Comparison of ENCODE assay signal across 10 mouse cellular contexts in genomic region chr6:124858561-124859318, GRCm38 (mm10). TPM values are rescaled to one million over a fixed set of nuclear protein-coding genes. Genes with fewer than 3 reads are reported as not detected.
DNase-seq lines count a peak whose midpoint lies in the region; ATAC-seq and TF ChIP-seq lines count a peak whose summit lies in the region.
"Had no signal": no experiment of that assay in that cellular context is flagged by ENCODE, and none has a peak within 500 bp of the region (broad histone marks: within the 10 kb centered on the region; RNA-seq: fewer than 3 reads in every experiment).

No protein-coding gene starts in this region.

- peak overlapping the region; percentile 84 for H3K4me2 ChIP-seq in kidney, embryonic 15.5 days
- 0 out of 2 replicates have a peak overlapping the region, but pooled peaks have one; percentile 78 for H3K4me2 ChIP-seq in forebrain, embryonic 14.5 days (ENCODE audit: low read length)
- H3K4me2 ChIP-seq in midbrain, embryonic 12.5 days (replicated peaks) = peak overlapping the region; percentile 85; the same call in 1 of the 2 replicates

- 0 out of 2 replicates have a peak overlapping the region, but pooled peaks have one; percentile 73 for H3K4me3 ChIP-seq in kidney, embryonic 15.5 days (replicated peaks)
- no peak overlapping the region for H3K4me3 ChIP-seq in forebrain, embryonic 14.5 days (ENCODE audit: low read depth, low read length)
- no peak overlapping the region for H3K4me3 ChIP-seq in midbrain, embryonic 12.5 days
- no peak overlapping the region for H3K4me3 ChIP-seq in left cerebral cortex, adult 2 months

- no peaks in the 10 kb centered on the region for H3K9me3 ChIP-seq in kidney, embryonic 15.5 days (replicated peaks)
- H3K9me3 ChIP-seq in forebrain, embryonic 14.5 days (replicated peaks; ENCODE audit: control insufficient read depth, low read length) = no peaks in the 10 kb centered on the region
- no peaks in the 10 kb centered on the region for H3K9me3 ChIP-seq in midbrain, embryonic 12.5 days

- peaks cover 17% of the 10 kb centered on the region for H3K27me3 ChIP-seq in kidney, embryonic 15.5 days
- H3K27me3 ChIP-seq in forebrain, embryonic 14.5 days (replicated peaks; ENCODE audit: control insufficient read depth, insufficient read depth, low read length) = no peaks in the 10 kb centered on the region
- peaks cover 25% of the 10 kb centered on the region for H3K27me3 ChIP-seq in midbrain, embryonic 12.5 days

- 77% methylated on average over 27 of the region's 28 CpGs for WGBS in kidney, embryonic 15.5 days
- 79% methylated on average over 28 of the region's 28 CpGs for WGBS in forebrain, embryonic 14.5 days
- 81% methylated on average over 28 of the region's 28 CpGs for WGBS in midbrain, embryonic 12.5 days

- no peak for TF ChIP-seq CTCF in left cerebral cortex, adult 2 months (IDR thresholded peaks at IDR 0.05)

- ATAC-seq in cerebellum, adult (ENCODE audit: insufficient number of reproducible peaks, low FRiP score, low TSS enrichment) = no peak
- no peak for ATAC-seq in kidney, embryonic 15.5 days (replicated peaks; ENCODE audit: low FRiP score)
- ATAC-seq in forebrain, embryonic 14.5 days = no peak
- ATAC-seq in midbrain, embryonic 12.5 days (ENCODE audit: low FRiP score, low read depth) = no peak

- no peak overlapping the region for H3K27ac ChIP-seq in kidney, embryonic 15.5 days
- H3K27ac ChIP-seq in forebrain, embryonic 14.5 days (ENCODE audit: low read depth, low read length) = no peak overlapping the region
- no peak overlapping the region for H3K27ac ChIP-seq in midbrain, embryonic 12.5 days (replicated peaks)
- no peak overlapping the region for H3K27ac ChIP-seq in left cerebral cortex, adult 2 months

- DNase-seq in cerebellum, adult 11 months = peak; percentile 43
- no peak for DNase-seq in kidney, postnatal 4 days
- DNase-seq in forebrain, embryonic 14.5 days (ENCODE audit: low spot score) = no peak
- DNase-seq in adrenal gland, adult 8-10 months = no peak
- no peak for DNase-seq in left cerebral cortex, adult 2 months (ENCODE audit: extremely low spot score in 1 of 2, low spot score in 2 of 2)
- DNase-seq: adrenal gland, postnatal 10 days had no signal

- H3K4me1 ChIP-seq in kidney, embryonic 15.5 days = peaks cover 70% of the 10 kb centered on the region
- H3K4me1 ChIP-seq in forebrain, embryonic 14.5 days (ENCODE audit: control insufficient read depth, insufficient read depth, low read length) = peaks cover 28% of the 10 kb centered on the region
- H3K4me1 ChIP-seq in midbrain, embryonic 12.5 days = peaks cover 64% of the 10 kb centered on the region

- intact Hi-C loops in left cerebral cortex, adult 2 months (cut with DNase I) = loop anchor here (1.0 to 5.0 kb wide), 3 partner anchors 46 to 224 kb away; no protein-coding TSS in a partner anchor

- H3K36me3 ChIP-seq in kidney, embryonic 15.5 days = peaks cover 4% of the 10 kb centered on the region; the same call in 1 of the 2 replicates
- peaks cover 17% of the 10 kb centered on the region for H3K36me3 ChIP-seq in forebrain, embryonic 14.5 days (ENCODE audit: control insufficient read depth, insufficient read depth, low read length)
- no peaks in the 10 kb centered on the region for H3K36me3 ChIP-seq in midbrain, embryonic 12.5 days

- no peak overlapping the region for H3K9ac ChIP-seq in kidney, embryonic 15.5 days
- peak overlapping the region; percentile 93; the same call in 1 of the 2 replicates for H3K9ac ChIP-seq in forebrain, embryonic 14.5 days (ENCODE audit: low read length)
- H3K9ac ChIP-seq in midbrain, embryonic 12.5 days (replicated peaks) = peak overlapping the region; percentile 37

RNA-seq across cellular contexts. Expression of gene P3h3, which starts 1.2 kb away (rescaled TPM):
- polyA plus RNA-seq in kidney, embryonic 15.5 days (2015; fragmentation: Nextera tagmentation; extraction: Ambion mirVana) = 23.7 and 28.6 TPM in 2 replicates
- 6.2 and 10.1 TPM in 2 replicates for polyA plus RNA-seq in forebrain, embryonic 14.5 days (2014; fragmentation: Nextera tagmentation; extraction: Ambion mirVana)
- 21.4 and 25.6 TPM in 2 replicates for polyA plus RNA-seq in midbrain, embryonic 12.5 days (2016; fragmentation: Nextera tagmentation; extraction: Ambion mirVana)
- 10 to 100 TPM; 26.2 to 43.9 (median 35.3) TPM for total RNA-seq in adrenal gland, adult 8-10 months (2022)
- total RNA-seq in left cerebral cortex, adult 2 months (2021) = 10 to 100 TPM; 29.1 to 33.1 TPM

RNA-seq across cellular contexts. Expression of gene Gpr162, which starts 5.0 kb away (rescaled TPM):
- 1.2 and 1.6 TPM in 2 replicates for polyA plus RNA-seq in kidney, embryonic 15.5 days (2015; fragmentation: Nextera tagmentation; extraction: Ambion mirVana)
- polyA plus RNA-seq in forebrain, embryonic 14.5 days (2014; fragmentation: Nextera tagmentation; extraction: Ambion mirVana) = 11.0 and 13.0 TPM in 2 replicates
- polyA plus RNA-seq in midbrain, embryonic 12.5 days (2016; fragmentation: Nextera tagmentation; extraction: Ambion mirVana) = 11.8 and 11.9 TPM in 2 replicates
- total RNA-seq in adrenal gland, adult 8-10 months (2022) = 1 to 10 TPM in 3 of 4 experiments, under 1 TPM in 1; 0.32 to 2.2 (median 1.6) TPM
- 100 to 1,000 TPM; 231 to 248 TPM for total RNA-seq in left cerebral cortex, adult 2 months (2021)

RNA-seq across cellular contexts. Expression of gene Gnb3, which starts 18.7 kb away (rescaled TPM):
- polyA plus RNA-seq in kidney, embryonic 15.5 days (2015; fragmentation: Nextera tagmentation; extraction: Ambion mirVana) = 1.1 and 2.9 TPM in 2 replicates
- 0.54 and 0.89 TPM in 2 replicates for polyA plus RNA-seq in forebrain, embryonic 14.5 days (2014; fragmentation: Nextera tagmentation; extraction: Ambion mirVana)
- 5.5 TPM in 2 replicates for polyA plus RNA-seq in midbrain, embryonic 12.5 days (2016; fragmentation: Nextera tagmentation; extraction: Ambion mirVana)
- total RNA-seq in adrenal gland, adult 8-10 months (2022) = 10 to 100 TPM in 3 of 4 experiments, 1 to 10 TPM in 1; 8.9 to 18.5 (median 14.5) TPM
- not detected for total RNA-seq in left cerebral cortex, adult 2 months (2021)

RNA-seq across cellular contexts. Expression of gene Cd4, which starts 29.3 kb away (rescaled TPM):
- polyA plus RNA-seq in kidney, embryonic 15.5 days (2015; fragmentation: Nextera tagmentation; extraction: Ambion mirVana) = 0.06 and 0.26 TPM in 2 replicates
- 0.29 and 0.38 TPM in 2 replicates for polyA plus RNA-seq in forebrain, embryonic 14.5 days (2014; fragmentation: Nextera tagmentation; extraction: Ambion mirVana)
- 0.20 TPM in 1 of 2 replicates, not detected in the other for polyA plus RNA-seq in midbrain, embryonic 12.5 days (2016; fragmentation: Nextera tagmentation; extraction: Ambion mirVana)
- total RNA-seq in adrenal gland, adult 8-10 months (2022) = under 1 TPM; 0.40 to 0.83 (median 0.46) TPM
- total RNA-seq in left cerebral cortex, adult 2 months (2021) = 1 to 10 TPM; 2.0 to 4.6 TPM
- total RNA-seq: MEL had no signal

RNA-seq across cellular contexts. Expression of gene Cdca3, which starts 29.4 kb away (rescaled TPM):
- 178 and 185 TPM in 2 replicates for polyA plus RNA-seq in kidney, embryonic 15.5 days (2015; fragmentation: Nextera tagmentation; extraction: Ambion mirVana)
- 107 and 139 TPM in 2 replicates for polyA plus RNA-seq in forebrain, embryonic 14.5 days (2014; fragmentation: Nextera tagmentation; extraction: Ambion mirVana)
- 168 and 169 TPM in 2 replicates for polyA plus RNA-seq in midbrain, embryonic 12.5 days (2016; fragmentation: Nextera tagmentation; extraction: Ambion mirVana)
- total RNA-seq in adrenal gland, adult 8-10 months (2022) = 1 to 10 TPM; 1.9 to 4.4 (median 2.7) TPM
- under 1 TPM; 0.63 to 0.66 TPM for total RNA-seq in left cerebral cortex, adult 2 months (2021)
